Mouse (Mus musculus) liver, postnatal 0 days (tissue): ENCODE results near the gene Lcmt1. TPM values are rescaled to one million over a fixed set of nuclear protein-coding genes. Genes with fewer than 3 reads are reported as not detected.
A peak's percentile ranks its signal among the peaks of the same experiment; 100 is the strongest.

Experiments
- ATAC-seq: fragments of 200-750 bp; cut with Nextera tagmentation; 2 replicates; pipeline ENCODE4 v1.8.0; 2017; ENCODE audit warnings: mild to moderate bottlenecking, moderate library complexity
- DNase-seq: peaks from one replicate; pipeline ENCODE4 v3.0.0-alpha.2; 2016
- H3K27ac ChIP-seq: fragments of 300-500 bp; sonication (generic); 2 replicates; pipeline ENCODE4 v1.5.1; 2014; ENCODE audit warnings: antibody characterized with exemption, moderate library complexity, mild to moderate bottlenecking, low read depth
- H3K27me3 ChIP-seq: fragments of 300-500 bp; sonication (generic); 2 replicates; pipeline ENCODE4 v1.6.1; 2014; ENCODE audit warnings: low read length, control low read depth, mixed read lengths; ENCODE audit not compliant: insufficient read depth
- H3K36me3 ChIP-seq: fragments of 300-500 bp; sonication (generic); replicated peaks from 2 replicates; pipeline ENCODE4 v1.6.1; 2014; ENCODE audit warnings: mild to moderate bottlenecking, control low read depth, low read length, moderate library complexity, mixed read lengths; ENCODE audit not compliant: insufficient read depth
- H3K4me1 ChIP-seq: fragments of 300-500 bp; sonication (generic); 2 replicates; pipeline ENCODE4 v1.6.1; 2014; ENCODE audit warnings: antibody characterized with exemption, mild to moderate bottlenecking, control low read depth; ENCODE audit not compliant: insufficient read depth
- H3K4me2 ChIP-seq: fragments of 300-500 bp; sonication (generic); 2 replicates; pipeline ENCODE4 v1.6.1; 2014; ENCODE audit warnings: low read depth, mild to moderate bottlenecking, low read length, moderate library complexity, mixed read lengths
- H3K4me3 ChIP-seq: fragments of 300-500 bp; sonication (generic); 2 replicates; pipeline ENCODE4 v1.5.1; 2014; ENCODE audit warnings: low read depth, low read length
- H3K9ac ChIP-seq: fragments of 300-500 bp; sonication (generic); replicated peaks from 2 replicates; pipeline ENCODE4 v1.6.1; 2014; ENCODE audit warnings: mild to moderate bottlenecking, moderate library complexity
- H3K9me3 ChIP-seq: fragments of 300-500 bp; sonication (generic); 2 replicates; pipeline ENCODE4 v1.6.1; 2016; ENCODE audit warnings: mild to moderate bottlenecking, control low read depth, low read length, mixed read lengths
- CTCF ChIP-seq: sonication (generic); IDR thresholded peaks from 2 replicates; pipeline ENCODE4 v1.5.1; 2016; ENCODE audit warnings: antibody characterized with exemption, low read depth
- EP300 ChIP-seq: IDR thresholded peaks from 2 replicates; pipeline ENCODE4 v1.6.1; 2016; ENCODE audit warnings: antibody characterized with exemption, low read depth, mild to moderate bottlenecking
- WGBS: fragments of 180-500 bp; shearing (Covaris S2); extraction: QIAGEN DNeasy Blood & Tissue Kit; methylation state at CpG from one replicate; pipeline ENCODE4 v1.1.7; 2014; ENCODE audit not compliant: insufficient replicate concordance; 5-methylcytosine and 5-hydroxymethylcytosine counted together
- polyA plus RNA-seq: library from polyadenylated mRNA; unstranded; fragments of >200 nt; fragmentation: Nextera tagmentation; extraction: Ambion mirVana; gene quantifications from 2 replicates; pipeline ENCODE4 v1.2.1, GENCODE M21; 2015

Lcmt1 gene
- polyA plus RNA-seq, 1 experiment from 2014 or later: 10.8 TPM

DNA sequence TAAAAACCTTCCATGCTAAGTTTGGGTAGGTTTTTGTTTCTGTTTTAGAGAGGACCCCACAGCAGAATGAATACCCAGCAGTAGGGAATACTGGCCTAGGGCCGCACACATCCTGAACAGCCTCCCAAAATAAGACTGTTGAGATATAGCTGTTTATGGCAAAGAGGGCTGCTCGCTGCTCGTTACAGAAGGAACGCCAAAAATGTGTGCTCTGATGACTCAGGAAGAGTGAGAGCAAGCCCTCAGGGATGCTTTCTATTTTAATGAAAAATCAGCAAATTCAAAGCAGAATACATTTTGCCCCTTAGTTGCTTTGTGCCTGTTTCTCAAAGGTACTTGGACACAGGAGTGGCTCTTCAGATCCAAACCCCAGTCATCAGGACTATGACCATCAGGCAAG, 41.7 kb upstream of the Lcmt1 start:
- no peak overlapping the region for H3K27ac ChIP-seq
- no peak for DNase-seq
- H3K36me3 ChIP-seq: peaks cover 37% of the 10 kb centered on the region
- no peaks in the 10 kb centered on the region for H3K9me3 ChIP-seq
- no peaks in the 10 kb centered on the region for H3K27me3 ChIP-seq
- H3K4me2 ChIP-seq: no peak overlapping the region
- TF ChIP-seq CTCF: no peak
- H3K4me1 ChIP-seq: no peaks in the 10 kb centered on the region
- WGBS: 86% methylated on average over 4 of the region's 4 CpGs
- no peak overlapping the region for H3K4me3 ChIP-seq
- ATAC-seq: no peak
- no peak overlapping the region for H3K9ac ChIP-seq

DNA sequence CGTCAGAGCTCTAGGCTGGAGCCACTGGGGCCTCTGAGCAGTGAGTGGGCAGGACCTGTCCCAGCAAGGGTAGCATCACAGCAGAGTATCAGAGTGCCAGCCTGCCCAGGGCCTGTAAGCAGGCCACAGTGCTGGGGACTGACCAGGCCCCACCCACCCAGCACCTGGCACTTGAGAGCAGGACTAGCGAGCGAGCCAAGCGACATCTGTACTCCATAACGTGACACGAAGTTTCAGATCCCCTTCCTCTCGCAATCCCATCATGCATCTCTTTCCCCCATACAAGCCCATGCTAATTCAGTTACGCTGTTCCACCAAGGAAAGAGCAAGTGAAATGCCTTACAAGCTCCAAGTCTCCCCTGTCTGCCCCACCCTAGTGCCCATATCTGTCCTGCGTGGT, 39.1 kb upstream of the Lcmt1 start:
- DNase-seq (peak; percentile 36), ATAC-seq (peak; percentile 49; the same call in 1 of the 2 replicates)
- peak overlapping the region; percentile 48; the same call in 1 of the 2 replicates for H3K27ac ChIP-seq

DNA sequence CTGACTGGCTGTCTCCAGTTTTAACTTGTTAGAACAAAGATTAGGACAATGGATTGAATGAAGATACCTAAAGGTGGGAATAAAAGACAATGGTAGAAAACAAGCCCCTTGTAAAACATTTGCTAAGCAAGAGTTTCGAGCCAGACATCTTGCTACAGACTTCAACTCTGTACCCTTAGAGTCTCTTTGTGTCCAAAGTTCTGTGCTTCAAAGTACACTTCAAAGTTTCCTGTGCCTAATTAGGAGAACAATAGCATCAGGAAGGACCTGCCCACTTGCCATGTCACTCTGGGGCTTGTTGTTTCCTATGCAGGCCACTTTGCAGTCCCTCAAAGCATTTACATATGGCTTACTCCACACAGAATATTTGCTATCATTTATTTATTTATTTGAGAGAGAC, 33.3 kb upstream of the Lcmt1 start:
- WGBS: 70% methylated on average over 1 of the region's 1 CpGs
- Histone ChIP-seq H3K27ac (peak overlapping the region; percentile 62; the same call in 1 of the 2 replicates), H3K36me3 (no peaks in the 10 kb centered on the region), H3K4me3 (no peak overlapping the region), H3K4me1 (peaks cover 18% of the 10 kb centered on the region), H3K4me2 (no peak overlapping the region), H3K9me3 (no peaks in the 10 kb centered on the region), H3K27me3 (no peaks in the 10 kb centered on the region), H3K9ac (no peak overlapping the region)
- DNase-seq (no peak), ATAC-seq (no peak)
- no peak for TF ChIP-seq CTCF
- TF ChIP-seq EP300: no peak

More for the DNA sequence above, 39.1 kb upstream of the Lcmt1 start:
- Histone ChIP-seq H3K4me2 (no peak overlapping the region), H3K4me3 (no peak overlapping the region), H3K27me3 (no peaks in the 10 kb centered on the region), H3K9me3 (no peaks in the 10 kb centered on the region), H3K36me3 (peaks cover 14% of the 10 kb centered on the region), H3K9ac (no peak overlapping the region), H3K4me1 (peaks cover 3% of the 10 kb centered on the region; the same call in 1 of the 2 replicates)
- 71% methylated on average over 9 of the region's 9 CpGs for WGBS
- no peak for TF ChIP-seq CTCF
- no peak for TF ChIP-seq EP300

DNA sequence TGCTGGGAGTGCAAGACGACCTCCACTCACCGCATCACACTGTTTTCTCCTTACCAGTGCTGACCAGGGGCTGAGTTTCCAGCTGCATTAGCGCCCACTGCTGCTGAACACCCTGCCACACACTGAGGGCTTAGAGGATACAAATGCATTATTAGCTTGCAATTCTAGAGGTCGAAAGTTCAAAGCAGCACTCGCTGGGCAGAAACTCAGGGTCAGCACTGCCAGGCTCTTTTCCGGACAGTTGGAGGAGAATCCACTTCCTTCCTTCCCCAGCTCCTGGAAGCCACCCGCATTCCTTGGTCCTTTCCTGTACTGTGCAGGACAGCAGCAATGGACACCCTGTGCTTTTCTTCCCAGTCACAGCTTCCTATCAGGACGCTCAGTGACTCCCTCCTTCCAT, 31.2 kb upstream of the Lcmt1 start:
- no peak overlapping the region for H3K9ac ChIP-seq
- peaks cover 21% of the 10 kb centered on the region for H3K4me1 ChIP-seq
- DNase-seq (no peak), ATAC-seq (peak; percentile 73)
- H3K27me3 ChIP-seq: no peaks in the 10 kb centered on the region
- WGBS: 73% methylated on average over 8 of the region's 8 CpGs
- TF ChIP-seq EP300: peak; percentile 40; the same call in 1 of the 2 replicates
- TF ChIP-seq CTCF: peak; percentile 37; the same call in 1 of the 2 replicates
- H3K36me3 ChIP-seq: no peaks in the 10 kb centered on the region
- no peaks in the 10 kb centered on the region for H3K9me3 ChIP-seq
- no peak overlapping the region for H3K27ac ChIP-seq
- no peak overlapping the region for H3K4me3 ChIP-seq
- no peak overlapping the region for H3K4me2 ChIP-seq

DNA sequence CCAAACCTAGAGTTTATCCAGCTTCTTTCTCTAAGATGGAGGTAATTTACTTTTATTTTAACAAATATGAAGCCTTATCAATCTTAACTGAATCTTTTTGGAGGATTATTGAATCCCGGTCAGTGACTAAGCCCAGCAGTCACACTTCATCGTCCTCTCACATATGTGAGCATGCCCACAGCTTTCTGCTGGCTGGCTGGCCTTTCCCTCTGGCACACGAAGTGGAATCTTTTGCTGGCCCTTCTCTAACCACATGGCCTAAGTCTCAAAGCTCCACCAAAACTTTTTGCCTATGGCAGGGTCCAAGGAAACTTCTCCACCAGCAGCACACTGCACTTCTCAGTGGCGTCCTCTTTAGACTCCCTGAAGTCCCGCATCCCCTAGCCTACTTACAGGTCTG, 27.7 kb upstream of the Lcmt1 start:
- Histone ChIP-seq H3K9me3 (no peaks in the 10 kb centered on the region), H3K4me2 (no peak overlapping the region), H3K27me3 (no peaks in the 10 kb centered on the region), H3K4me1 (peaks cover 15% of the 10 kb centered on the region), H3K36me3 (no peaks in the 10 kb centered on the region), H3K27ac (no peak overlapping the region), H3K4me3 (no peak overlapping the region), H3K9ac (0 out of 2 replicates have a peak overlapping the region, but pooled peaks have one; percentile 11)
- 73% methylated on average over 5 of the region's 5 CpGs for WGBS
- DNase-seq (no peak), ATAC-seq (no peak)
- TF ChIP-seq EP300 (no peak), CTCF (no peak)

DNA sequence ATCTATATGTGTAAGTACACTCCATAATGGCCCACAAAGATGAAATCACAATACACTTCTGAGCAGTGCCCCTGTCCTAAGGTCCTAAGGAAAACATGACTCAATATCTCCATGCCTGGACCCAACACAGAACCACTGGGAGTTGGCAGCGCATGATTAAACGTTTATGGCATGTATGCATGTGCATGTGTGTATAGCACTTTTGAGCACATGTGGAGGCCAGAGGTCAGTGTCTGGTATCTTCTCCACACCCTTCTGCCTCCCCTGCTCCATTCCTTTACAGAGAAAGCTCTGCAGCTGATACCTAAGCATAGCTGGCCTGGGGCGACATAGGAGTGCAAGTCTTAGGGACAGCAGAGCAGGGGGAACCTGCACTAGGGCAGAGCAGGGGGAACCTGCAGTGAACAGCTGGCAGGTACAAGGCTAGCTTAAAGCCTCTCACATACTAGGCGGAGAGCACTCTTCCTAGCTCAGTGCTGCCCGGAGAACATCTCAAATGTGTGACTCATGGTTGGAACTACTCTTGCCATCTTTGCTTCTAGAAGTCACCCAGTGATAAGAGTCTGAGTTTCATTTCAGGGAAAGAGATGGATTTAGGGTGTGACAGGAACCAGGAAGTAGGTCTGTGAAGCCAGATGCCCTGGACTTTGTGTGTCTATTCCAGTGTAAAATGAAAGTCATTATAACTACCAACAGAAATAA, 25.4 kb upstream of the Lcmt1 start:
- Histone ChIP-seq H3K9ac (no peak overlapping the region), H3K4me3 (no peak overlapping the region), H3K36me3 (no peaks in the 10 kb centered on the region), H3K4me1 (peaks cover 19% of the 10 kb centered on the region), H3K27me3 (no peaks in the 10 kb centered on the region), H3K4me2 (no peak overlapping the region), H3K9me3 (no peaks in the 10 kb centered on the region), H3K27ac (no peak overlapping the region)
- TF ChIP-seq CTCF (no peak), EP300 (no peak)
- ATAC-seq (no peak), DNase-seq (no peak)
- WGBS: 85% methylated on average over 5 of the region's 5 CpGs
